10 mouse cellular contexts compared by ENCODE assay signal in the genomic region with DNA sequence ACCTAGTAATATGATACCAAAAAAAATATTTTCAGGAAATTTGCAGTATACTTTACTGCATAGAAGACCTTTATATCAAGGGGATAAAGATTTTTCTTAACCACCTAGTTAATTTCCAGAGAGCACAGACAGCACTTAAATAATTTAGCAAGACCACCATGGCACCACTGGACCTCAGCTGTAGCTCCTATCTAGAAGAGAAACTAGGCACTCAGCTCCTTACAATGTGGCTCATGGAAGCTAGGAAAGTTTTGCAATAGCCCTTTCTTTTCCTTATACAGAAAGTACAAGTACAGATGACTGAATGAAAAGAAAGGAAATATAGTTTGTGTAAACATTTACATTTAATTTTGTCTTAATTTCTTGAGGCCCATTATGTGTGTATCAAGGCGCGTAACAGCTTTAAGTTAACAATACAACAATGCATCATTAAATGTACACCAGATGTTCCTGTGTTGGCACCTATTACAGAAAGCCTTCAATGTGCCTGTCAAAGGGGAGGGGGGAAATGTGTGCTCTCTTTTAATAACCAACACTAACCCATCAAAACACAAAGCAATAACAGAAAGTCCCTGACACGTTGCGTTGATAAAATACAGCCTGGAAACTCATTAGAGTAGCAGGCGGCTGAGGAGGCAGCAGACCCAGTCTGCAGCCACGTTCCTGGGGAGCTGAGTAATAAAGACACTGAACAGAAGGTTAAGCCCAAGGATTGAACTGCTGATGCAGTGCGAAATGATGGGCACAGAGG.
A peak's percentile ranks its signal among the peaks of the same experiment; 100 is the strongest.
DNase-seq lines count a peak whose midpoint lies in the region; ATAC-seq lines count a peak whose summit lies in the region.
"Had no signal": no experiment of that assay in that cellular context is flagged by ENCODE, and none has a peak within 500 bp of the region (broad histone marks: within the 10 kb centered on the region; RNA-seq: fewer than 3 reads in every experiment).

No protein-coding gene starts in this region.

- no peak for DNase-seq in kidney, adult 9 months
- peak; percentile 37 for DNase-seq in limb, embryonic 10.5 days (ENCODE audit: low spot score)
- no peak for DNase-seq in gastrocnemius, postnatal 4 days (ENCODE audit: low spot score in 2 of 2)
- no peak for DNase-seq in right cerebral cortex, postnatal 25 days
- no peak for DNase-seq in layer of hippocampus, postnatal 36 days

- no peak overlapping the region for H3K4me3 ChIP-seq in kidney, embryonic 16.5 days (ENCODE audit: low read length)
- H3K4me3 ChIP-seq in forebrain, embryonic 13.5 days = no peak overlapping the region
- 0 out of 2 replicates have a peak overlapping the region, but pooled peaks have one; percentile 6 for H3K4me3 ChIP-seq in limb, embryonic 10.5 days
- no peak overlapping the region for H3K4me3 ChIP-seq in neural tube, embryonic 12.5 days
- H3K4me3 ChIP-seq: heart, embryonic 15.5 days had no signal

- ATAC-seq in kidney, embryonic 16.5 days (ENCODE audit: low FRiP score, low TSS enrichment) = no peak
- ATAC-seq in forebrain, embryonic 13.5 days = peak; percentile 84
- peak; percentile 91 for ATAC-seq in neural tube, embryonic 12.5 days (ENCODE audit: low FRiP score, low read depth)

- no peaks in the 10 kb centered on the region for H3K9me3 ChIP-seq in kidney, embryonic 16.5 days (ENCODE audit: low read length)
- no peaks in the 10 kb centered on the region for H3K9me3 ChIP-seq in forebrain, embryonic 13.5 days (replicated peaks)
- no peaks in the 10 kb centered on the region for H3K9me3 ChIP-seq in limb, embryonic 10.5 days (replicated peaks)
- H3K9me3 ChIP-seq in neural tube, embryonic 12.5 days = no peaks in the 10 kb centered on the region
- H3K9me3 ChIP-seq: heart, embryonic 15.5 days had no signal

- H3K27ac ChIP-seq in kidney, embryonic 16.5 days (ENCODE audit: low read length) = no peak overlapping the region
- H3K27ac ChIP-seq in forebrain, embryonic 13.5 days = peak overlapping the region; percentile 54; the same call in 1 of the 2 replicates
- H3K27ac ChIP-seq in limb, embryonic 10.5 days = 0 out of 2 replicates have a peak overlapping the region, but pooled peaks have one; percentile 3
- no peak overlapping the region for H3K27ac ChIP-seq in neural tube, embryonic 12.5 days
- H3K27ac ChIP-seq: heart, embryonic 15.5 days; macrophage had no signal

- no peaks in the 10 kb centered on the region for H3K27me3 ChIP-seq in kidney, embryonic 16.5 days (ENCODE audit: insufficient read depth, low read length)
- H3K27me3 ChIP-seq in forebrain, embryonic 13.5 days = peaks cover 10% of the 10 kb centered on the region
- no peaks in the 10 kb centered on the region for H3K27me3 ChIP-seq in limb, embryonic 10.5 days (ENCODE audit: low read depth, poor library complexity, severe bottlenecking)
- no peaks in the 10 kb centered on the region for H3K27me3 ChIP-seq in neural tube, embryonic 12.5 days (replicated peaks)
- H3K27me3 ChIP-seq: heart, embryonic 15.5 days had no signal

- H3K4me2 ChIP-seq in kidney, embryonic 16.5 days (replicated peaks; ENCODE audit: low read depth, low read length) = peak overlapping the region; percentile 31
- H3K4me2 ChIP-seq in forebrain, embryonic 13.5 days = peak overlapping the region; percentile 1; the same call in 1 of the 2 replicates
- H3K4me2 ChIP-seq in neural tube, embryonic 12.5 days (replicated peaks) = peak overlapping the region; percentile 44
- H3K4me2 ChIP-seq: heart, embryonic 15.5 days had no signal

- 39% methylated on average over 7 of the region's 7 CpGs for WGBS in kidney, embryonic 16.5 days
- WGBS in forebrain, embryonic 13.5 days = 20% methylated on average over 7 of the region's 7 CpGs
- WGBS in limb, embryonic 10.5 days = 29% methylated on average over 7 of the region's 7 CpGs
- WGBS in neural tube, embryonic 12.5 days = 16% methylated on average over 7 of the region's 7 CpGs

- no peak overlapping the region for H3K9ac ChIP-seq in kidney, embryonic 16.5 days (replicated peaks; ENCODE audit: low read length)
- H3K9ac ChIP-seq in forebrain, embryonic 13.5 days = no peak overlapping the region
- no peak overlapping the region for H3K9ac ChIP-seq in neural tube, embryonic 12.5 days
- H3K9ac ChIP-seq: heart, embryonic 15.5 days had no signal

- no peaks in the 10 kb centered on the region for H3K4me1 ChIP-seq in kidney, embryonic 16.5 days (ENCODE audit: insufficient read depth, low read length)
- H3K4me1 ChIP-seq in forebrain, embryonic 13.5 days = peaks cover 12% of the 10 kb centered on the region
- H3K4me1 ChIP-seq in limb, embryonic 10.5 days = peaks cover 23% of the 10 kb centered on the region
- peaks cover 9% of the 10 kb centered on the region for H3K4me1 ChIP-seq in neural tube, embryonic 12.5 days
- H3K4me1 ChIP-seq: heart, embryonic 15.5 days had no signal

- H3K36me3 ChIP-seq in kidney, embryonic 16.5 days (ENCODE audit: insufficient read depth, low read length) = no peaks in the 10 kb centered on the region
- no peaks in the 10 kb centered on the region for H3K36me3 ChIP-seq in forebrain, embryonic 13.5 days (ENCODE audit: poor library complexity, severe bottlenecking)
- no peaks in the 10 kb centered on the region for H3K36me3 ChIP-seq in limb, embryonic 10.5 days
- H3K36me3 ChIP-seq in neural tube, embryonic 12.5 days = no peaks in the 10 kb centered on the region
- H3K36me3 ChIP-seq: heart, embryonic 15.5 days had no signal

Comparison
In these comparisons a context has a peak if more than half of its experiments do, and no peak if none do; other contexts are left out.
1. H3K27ac ChIP-seq: peak in forebrain, embryonic 13.5 days (single experiment) and limb, embryonic 10.5 days (single experiment); none in kidney, embryonic 16.5 days (single experiment) and neural tube, embryonic 12.5 days (single experiment).
2. Peak in every context shown above with its lines, with median percentiles within 50 percentile points of each other: H3K4me2 ChIP-seq.